Mouse (Mus musculus): ENCODE data around the gene Nfu1. TPM values are rescaled to one million over a fixed set of nuclear protein-coding genes. Genes with fewer than 3 reads are reported as not detected.
A peak's percentile ranks its signal among the peaks of the same experiment; 100 is the strongest.

Nfu1 gene
- polyA plus RNA-seq, 1 experiment: 303 TPM

DNA sequence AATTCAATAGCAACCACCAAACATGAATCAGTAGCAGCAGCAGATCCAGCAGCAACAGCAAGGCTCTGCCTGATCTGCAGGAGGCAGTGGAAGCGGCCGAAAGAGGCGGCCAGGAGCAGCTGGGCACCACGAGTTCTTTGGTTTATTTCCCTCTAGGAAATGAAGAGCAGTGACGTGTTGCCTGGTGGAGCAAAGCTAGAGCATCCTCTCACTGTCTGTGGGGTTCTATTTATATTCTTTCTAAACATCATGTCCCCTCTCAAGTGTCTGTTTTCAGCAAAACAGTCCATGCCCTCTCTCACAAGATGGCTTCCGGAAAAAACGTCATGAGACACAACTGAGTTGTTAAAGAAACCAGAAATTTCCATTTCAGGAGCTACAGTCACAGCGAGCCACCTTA is 30.1 kb downstream of the Nfu1 start:
- no peak for DNase-seq
- no peak overlapping the region for H3K4me3 ChIP-seq (ENCODE audit: insufficient read depth, low read depth, low read length)
- no peak for TF ChIP-seq POLR2A (IDR thresholded peaks at IDR 0.05; ENCODE audit: low read depth, low read length)
- no peak for TF ChIP-seq CTCF (conservative IDR thresholded peaks at IDR 0.05; ENCODE audit: insufficient read depth, insufficient read length, low read depth, low read length)
- H3K27ac ChIP-seq (ENCODE audit: insufficient read depth, low read depth, low read length): no peak overlapping the region
- H3K36me3 ChIP-seq (ENCODE audit: control insufficient read depth, insufficient read depth, low read length): no peaks in the 10 kb centered on the region
- 94% methylated on average over 8 of the region's 8 CpGs for WGBS
- H3K4me1 ChIP-seq (ENCODE audit: control insufficient read depth, insufficient read depth, low read length): peaks cover 5% of the 10 kb centered on the region; the same call in 1 of the 2 replicates
- no peaks in the 10 kb centered on the region for H3K27me3 ChIP-seq (replicated peaks; ENCODE audit: control insufficient read depth, insufficient read depth, low read length)

DNA sequence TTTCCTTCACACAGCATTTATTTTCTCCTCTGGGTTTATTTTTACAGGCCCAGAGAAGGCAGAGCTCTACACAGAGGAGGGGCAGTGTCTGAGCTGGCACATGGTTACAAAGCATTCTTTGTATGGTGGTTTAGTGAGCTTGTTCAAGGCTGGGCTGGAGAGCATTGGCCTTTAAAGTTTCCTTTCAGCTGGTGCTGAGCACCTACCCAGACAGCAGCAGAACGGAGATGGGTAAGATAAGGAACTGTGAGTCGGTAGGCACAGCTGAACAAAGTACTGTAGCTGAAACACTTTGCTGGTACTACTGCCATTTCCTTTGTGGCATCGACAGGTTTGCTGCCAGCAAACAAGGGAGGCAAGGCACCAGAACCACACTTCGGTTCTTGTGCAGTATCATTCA is 31.9 kb downstream of the Nfu1 start:
- Histone ChIP-seq H3K27me3 (replicated peaks; ENCODE audit: control insufficient read depth, insufficient read depth, low read length) (no peaks in the 10 kb centered on the region), H3K27ac (ENCODE audit: insufficient read depth, low read depth, low read length) (no peak overlapping the region), H3K4me1 (ENCODE audit: control insufficient read depth, insufficient read depth, low read length) (peaks cover 5% of the 10 kb centered on the region; the same call in 1 of the 2 replicates), H3K36me3 (ENCODE audit: control insufficient read depth, insufficient read depth, low read length) (no peaks in the 10 kb centered on the region), H3K4me3 (ENCODE audit: insufficient read depth, low read depth, low read length) (no peak overlapping the region)
- DNase-seq: no peak
- 86% methylated on average over 4 of the region's 4 CpGs for WGBS
- TF ChIP-seq CTCF (conservative IDR thresholded peaks at IDR 0.05; ENCODE audit: insufficient read depth, insufficient read length, low read depth, low read length): no peak

DNA sequence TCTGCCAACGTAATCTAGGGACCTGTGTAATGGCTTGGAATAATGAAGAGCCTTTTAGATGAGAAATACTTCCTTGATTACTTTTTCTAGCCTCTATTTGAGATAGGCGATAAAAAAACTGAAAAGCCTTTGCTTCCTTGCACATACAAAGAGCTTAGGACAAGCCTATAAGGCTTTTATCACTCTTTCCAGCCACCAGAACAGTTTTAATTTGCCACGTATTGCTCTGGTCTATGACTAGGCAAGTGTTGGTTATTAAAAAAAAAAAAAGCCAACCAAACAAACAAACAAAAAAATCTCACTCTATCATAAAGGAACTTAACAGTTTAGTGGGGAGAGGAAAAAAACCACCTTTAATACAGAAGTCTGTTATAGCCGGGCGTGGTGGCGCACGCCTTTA is 32.4 kb downstream of the Nfu1 start:
- no peaks in the 10 kb centered on the region for H3K36me3 ChIP-seq (ENCODE audit: control insufficient read depth, insufficient read depth, low read length)
- no peak overlapping the region for H3K27ac ChIP-seq (ENCODE audit: insufficient read depth, low read depth, low read length)
- TF ChIP-seq POLR2A (IDR thresholded peaks at IDR 0.05; ENCODE audit: low read depth, low read length): no peak
- no peak for TF ChIP-seq CTCF (conservative IDR thresholded peaks at IDR 0.05; ENCODE audit: insufficient read depth, insufficient read length, low read depth, low read length)
- no peak overlapping the region for H3K4me3 ChIP-seq (ENCODE audit: insufficient read depth, low read depth, low read length)
- H3K27me3 ChIP-seq (replicated peaks; ENCODE audit: control insufficient read depth, insufficient read depth, low read length): no peaks in the 10 kb centered on the region
- H3K4me1 ChIP-seq (ENCODE audit: control insufficient read depth, insufficient read depth, low read length): peaks cover 5% of the 10 kb centered on the region; the same call in 1 of the 2 replicates
- DNase-seq: no peak
- whole genome bisulfite sequencing: 96% methylated on average over 7 of the region's 7 CpGs

DNA sequence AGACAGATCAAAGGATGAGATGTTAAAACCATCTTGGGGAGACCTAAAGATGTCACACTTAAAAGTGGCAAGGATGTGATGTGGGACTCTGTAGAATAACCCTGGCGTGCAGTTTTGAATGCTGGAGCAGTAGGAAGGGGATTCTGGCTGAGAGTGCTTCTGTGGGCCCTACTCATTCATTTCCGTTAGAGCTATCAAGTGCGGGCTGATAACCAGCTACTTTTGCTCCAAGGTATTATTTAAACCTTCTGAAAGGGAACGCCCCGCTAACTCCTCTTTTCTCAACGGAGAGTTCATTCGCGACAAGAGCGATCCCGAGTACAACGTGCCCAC is 32.9 kb downstream of the Nfu1 start:
- no peak for TF ChIP-seq POLR2A (IDR thresholded peaks at IDR 0.05; ENCODE audit: low read depth, low read length)
- no peak for TF ChIP-seq CTCF (conservative IDR thresholded peaks at IDR 0.05; ENCODE audit: insufficient read depth, insufficient read length, low read depth, low read length)
- no peaks in the 10 kb centered on the region for H3K36me3 ChIP-seq (ENCODE audit: control insufficient read depth, insufficient read depth, low read length)
- H3K4me3 ChIP-seq (ENCODE audit: insufficient read depth, low read depth, low read length): peak overlapping the region; percentile 85
- H3K27ac ChIP-seq (ENCODE audit: insufficient read depth, low read depth, low read length): peak overlapping the region; percentile 97
- DNase-seq: no peak
- H3K4me1 ChIP-seq (ENCODE audit: control insufficient read depth, insufficient read depth, low read length): peaks cover 5% of the 10 kb centered on the region; the same call in 1 of the 2 replicates
- H3K27me3 ChIP-seq (replicated peaks; ENCODE audit: control insufficient read depth, insufficient read depth, low read length): no peaks in the 10 kb centered on the region
- WGBS: under 1% methylated on average over 11 of the region's 11 CpGs

DNA sequence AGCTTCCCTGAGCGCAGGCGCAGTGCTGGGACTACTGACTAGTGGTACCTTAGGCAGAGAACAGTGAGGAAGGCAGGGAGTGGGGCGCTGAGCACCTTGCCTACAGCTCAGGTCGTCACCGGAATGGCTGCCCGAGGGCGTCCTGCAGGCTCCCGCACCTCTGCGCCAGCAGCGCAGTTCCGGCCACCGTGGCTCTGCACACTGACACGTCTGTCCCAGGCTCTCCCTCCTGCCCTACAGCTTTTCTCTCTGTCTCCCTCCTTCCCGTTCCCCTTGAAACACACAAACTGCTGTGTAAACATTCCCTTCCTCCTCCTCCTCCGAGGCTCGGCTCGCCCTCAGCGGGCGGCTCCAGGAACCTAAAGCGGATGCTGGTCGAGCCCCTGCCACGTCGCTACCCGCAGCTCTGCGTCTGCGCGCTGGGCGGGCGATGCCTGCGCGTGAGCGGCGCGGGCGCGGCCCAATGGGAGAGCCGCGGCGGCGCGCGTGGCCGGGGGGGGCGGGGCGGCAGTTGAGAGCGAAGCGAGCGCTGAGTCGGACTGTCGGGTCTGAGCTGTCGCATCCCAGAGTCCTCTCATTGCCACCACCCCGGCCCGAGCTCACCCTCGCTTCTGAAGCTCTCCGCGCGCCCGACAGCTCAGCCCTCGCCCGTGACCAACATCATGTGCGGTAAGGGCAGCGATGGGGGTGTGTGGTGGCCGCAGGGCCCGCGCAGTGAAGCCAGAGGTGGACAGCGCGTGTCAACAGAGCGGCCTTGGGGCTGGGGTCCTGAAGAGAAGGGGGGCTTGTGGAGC is 33.5 kb downstream of the Nfu1 start, which contains the start of gene Gfpt1:
TSS of gene Gfpt1 (plus strand) at position 510 of the 794 bp plus-strand sequence.
- peak; percentile 97 for DNase-seq
- TF ChIP-seq CTCF (conservative IDR thresholded peaks at IDR 0.05; ENCODE audit: insufficient read depth, insufficient read length, low read depth, low read length) (no peak), POLR2A (IDR thresholded peaks at IDR 0.05; ENCODE audit: low read depth, low read length) (no peak)
- Histone ChIP-seq H3K27ac (ENCODE audit: insufficient read depth, low read depth, low read length) (peak within 1 kb of the TSS; percentile 97), H3K4me1 (ENCODE audit: control insufficient read depth, insufficient read depth, low read length) (peaks cover 5% of the 10 kb centered on the region; the same call in 1 of the 2 replicates), H3K27me3 (replicated peaks; ENCODE audit: control insufficient read depth, insufficient read depth, low read length) (no peaks in the 10 kb centered on the region), H3K36me3 (ENCODE audit: control insufficient read depth, insufficient read depth, low read length) (no peaks in the 10 kb centered on the region), H3K4me3 (ENCODE audit: insufficient read depth, low read depth, low read length) (peak within 1 kb of the TSS; percentile 85)
- 1% methylated on average over 68 of the region's 68 CpGs for WGBS

DNA sequence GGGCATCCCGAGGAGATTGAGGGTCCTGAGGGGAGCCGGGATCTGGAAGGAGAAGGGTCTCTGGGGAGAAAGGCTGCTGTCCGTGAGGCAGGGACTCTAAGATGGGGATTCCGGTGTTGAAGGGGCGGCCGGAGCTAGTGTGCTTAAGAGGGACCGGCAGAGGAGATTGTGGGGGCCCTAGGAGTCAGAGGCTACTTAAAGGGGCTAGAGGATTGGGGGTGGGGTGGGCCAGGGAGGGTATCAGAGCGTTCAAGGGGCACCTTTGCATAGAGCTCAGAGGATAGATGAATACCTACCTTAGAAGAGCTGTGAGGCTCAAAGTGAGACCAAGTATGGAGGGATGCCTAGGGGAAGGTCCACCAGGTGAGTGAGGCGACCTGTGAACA is 34.1 kb downstream of the Nfu1 start:
- Histone ChIP-seq H3K36me3 (ENCODE audit: control insufficient read depth, insufficient read depth, low read length) (no peaks in the 10 kb centered on the region), H3K4me1 (ENCODE audit: control insufficient read depth, insufficient read depth, low read length) (peaks cover 5% of the 10 kb centered on the region; the same call in 1 of the 2 replicates), H3K27ac (ENCODE audit: insufficient read depth, low read depth, low read length) (no peak overlapping the region), H3K4me3 (ENCODE audit: insufficient read depth, low read depth, low read length) (peak overlapping the region; percentile 85), H3K27me3 (replicated peaks; ENCODE audit: control insufficient read depth, insufficient read depth, low read length) (no peaks in the 10 kb centered on the region)
- no peak for DNase-seq
- TF ChIP-seq CTCF (conservative IDR thresholded peaks at IDR 0.05; ENCODE audit: insufficient read depth, insufficient read length, low read depth, low read length) (no peak), POLR2A (IDR thresholded peaks at IDR 0.05; ENCODE audit: low read depth, low read length) (no peak)
- WGBS: 8% methylated on average over 9 of the region's 9 CpGs

DNA sequence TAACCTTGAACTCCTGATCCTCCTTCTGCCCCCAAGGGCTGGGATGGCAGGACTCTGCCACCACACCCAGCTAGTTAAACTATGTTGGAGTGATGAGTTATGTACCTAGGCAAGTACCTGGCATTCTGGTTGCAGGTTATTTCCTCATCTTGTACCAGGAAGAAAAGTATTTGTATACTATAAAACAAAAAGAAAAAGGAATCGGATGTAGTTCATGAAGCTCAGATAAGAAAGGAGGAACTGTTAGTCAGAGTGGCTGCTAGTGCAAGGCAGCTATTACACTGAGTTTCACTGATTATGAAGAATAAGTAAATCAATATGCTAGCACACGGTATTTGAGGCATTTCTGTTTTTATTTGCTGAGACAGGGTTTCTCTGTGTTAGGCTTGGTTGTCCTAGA is 35.9 kb downstream of the Nfu1 start:
- Histone ChIP-seq H3K27me3 (replicated peaks; ENCODE audit: control insufficient read depth, insufficient read depth, low read length) (no peaks in the 10 kb centered on the region), H3K27ac (ENCODE audit: insufficient read depth, low read depth, low read length) (no peak overlapping the region), H3K36me3 (ENCODE audit: control insufficient read depth, insufficient read depth, low read length) (no peaks in the 10 kb centered on the region), H3K4me3 (ENCODE audit: insufficient read depth, low read depth, low read length) (no peak overlapping the region), H3K4me1 (ENCODE audit: control insufficient read depth, insufficient read depth, low read length) (peaks cover 5% of the 10 kb centered on the region; the same call in 1 of the 2 replicates)
- TF ChIP-seq POLR2A (IDR thresholded peaks at IDR 0.05; ENCODE audit: low read depth, low read length): no peak
- TF ChIP-seq CTCF (conservative IDR thresholded peaks at IDR 0.05; ENCODE audit: insufficient read depth, insufficient read length, low read depth, low read length): no peak
- no peak for DNase-seq
- WGBS: 81% methylated on average over 2 of the region's 2 CpGs

All from kidney, adult 2 months (tissue).